Mouse (Mus musculus) CH12.LX (cell line): ENCODE data around the gene Vps51.

Source experiments
- CTCF ChIP-seq, 2 experiments: IDR thresholded peaks in 1 of 2; conservative IDR thresholded peaks in 1 of 2; 2 replicates each; pipeline ENCODE4 v1.5.1; 2011 to 2012; ENCODE audit warnings: low read depth in 2 of 2, low read length in 2 of 2, improper control_type of control experiment in 1 of 2, inconsistent platforms in 1 of 2, mild to moderate bottlenecking in 1 of 2, moderate library complexity in 1 of 2
- RCOR1 ChIP-seq: conservative IDR thresholded peaks from 2 replicates; pipeline ENCODE4 v1.6.1; 2012; ENCODE audit warnings: low read depth, mild to moderate bottlenecking, inconsistent platforms, low read length, improper control_type of control experiment
- TCF12 ChIP-seq: IDR thresholded peaks from 2 replicates; pipeline ENCODE4 v1.6.1; 2014; ENCODE audit warnings: low read depth, mild to moderate bottlenecking, inconsistent platforms, low read length, improper control_type of control experiment
- USF1 ChIP-seq: IDR thresholded peaks from 2 replicates; pipeline ENCODE4 v1.6.1; 2014; ENCODE audit warnings: low read depth, mild to moderate bottlenecking, inconsistent platforms, low read length, improper control_type of control experiment

DNA sequence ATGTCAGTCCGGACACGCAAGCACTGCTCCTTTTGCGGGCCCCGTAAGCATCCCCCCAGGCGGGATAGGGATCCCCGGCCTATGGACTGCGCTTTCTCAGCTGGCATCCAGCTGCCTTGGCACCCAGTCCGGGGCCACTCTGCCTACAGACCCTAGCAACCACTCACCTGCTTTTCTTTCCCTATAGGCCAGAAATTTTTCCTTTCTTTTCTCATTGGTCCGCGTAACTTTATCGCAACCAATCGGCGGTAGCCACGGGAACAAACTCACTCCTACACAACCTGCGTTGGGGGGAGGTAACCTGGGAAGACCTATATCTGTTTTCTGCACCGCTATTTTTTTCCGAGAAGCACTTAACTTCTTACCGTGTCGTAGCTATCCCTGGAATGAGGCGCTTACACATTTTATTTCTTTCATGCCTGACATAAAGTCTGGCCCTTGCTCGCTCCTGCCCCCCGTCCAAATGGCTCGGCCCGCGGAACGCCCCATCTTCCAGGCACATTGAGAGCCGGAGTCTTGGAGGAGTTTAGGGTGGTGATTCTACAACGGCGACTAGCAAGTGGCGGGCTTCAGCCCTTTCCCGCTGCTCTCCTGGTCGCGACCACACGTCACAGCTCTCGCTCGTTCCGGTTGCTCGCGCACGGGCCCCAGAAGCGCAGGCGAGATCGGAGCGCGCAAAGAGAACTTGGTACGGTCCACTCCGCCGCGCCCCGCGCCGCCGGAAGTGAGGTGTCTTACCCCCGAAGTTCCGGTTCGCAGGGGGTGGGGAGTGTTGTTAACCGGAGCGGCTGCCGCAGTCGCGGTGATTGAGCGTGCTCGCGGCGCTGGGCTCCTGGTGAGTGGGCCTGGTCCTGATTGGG is 30.5 kb downstream of the Vps51 start, which contains the start of gene Syvn1:
- TF ChIP-seq CTCF (conservative IDR thresholded peaks at IDR 0.05 in 1 of 2, IDR thresholded peaks at IDR 0.05 in 1 of 2; ENCODE audit: low read depth in 2 of 2, low read length in 2 of 2) (no peak), USF1 (no peak), RCOR1 (no peak), TCF12 (peak; percentile 66)
